Mouse (Mus musculus): ENCODE measurements around the gene Ahcy. TPM values are rescaled to one million over a fixed set of nuclear protein-coding genes. Genes with fewer than 3 reads are reported as not detected.

Ahcy gene
- polyA plus RNA-seq, 1 experiment from 2014 or later = 30.9 TPM

DNA sequence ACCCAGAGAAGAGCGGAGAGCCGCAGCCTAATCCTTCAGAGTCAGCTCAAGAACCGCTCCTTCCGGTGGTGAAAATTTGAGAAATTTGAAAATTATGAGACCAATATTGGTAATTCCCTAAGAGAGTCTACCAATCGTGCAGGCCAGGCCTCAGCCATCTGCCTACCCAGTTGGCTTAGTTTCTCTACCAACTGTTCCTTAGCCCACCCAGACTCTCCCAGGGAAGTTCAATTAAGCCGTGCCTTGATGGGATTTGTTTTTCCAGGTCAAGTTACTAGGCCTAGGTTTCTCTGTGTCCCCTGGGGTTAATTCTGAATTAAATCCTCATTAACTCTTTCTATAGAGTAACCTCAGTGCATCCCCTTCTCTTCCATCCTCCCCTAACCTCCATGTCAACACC lies 61.3 kb downstream of the Ahcy start:
- Histone ChIP-seq H3K4me3 (replicated peaks) (no peak overlapping the region), H3K9me3 (replicated peaks) (no peaks in the 10 kb centered on the region), H3K9ac (replicated peaks) (no peak overlapping the region), H3K4me2 (no peak overlapping the region), H3K4me1 (no peaks in the 10 kb centered on the region), H3K36me3 (no peaks in the 10 kb centered on the region), H3K27me3 (replicated peaks) (no peaks in the 10 kb centered on the region), H3K27ac (replicated peaks) (no peak overlapping the region)
- ATAC-seq (ENCODE audit: low FRiP score) = no peak
- 84% methylated on average over 6 of the region's 6 CpGs for WGBS

DNA sequence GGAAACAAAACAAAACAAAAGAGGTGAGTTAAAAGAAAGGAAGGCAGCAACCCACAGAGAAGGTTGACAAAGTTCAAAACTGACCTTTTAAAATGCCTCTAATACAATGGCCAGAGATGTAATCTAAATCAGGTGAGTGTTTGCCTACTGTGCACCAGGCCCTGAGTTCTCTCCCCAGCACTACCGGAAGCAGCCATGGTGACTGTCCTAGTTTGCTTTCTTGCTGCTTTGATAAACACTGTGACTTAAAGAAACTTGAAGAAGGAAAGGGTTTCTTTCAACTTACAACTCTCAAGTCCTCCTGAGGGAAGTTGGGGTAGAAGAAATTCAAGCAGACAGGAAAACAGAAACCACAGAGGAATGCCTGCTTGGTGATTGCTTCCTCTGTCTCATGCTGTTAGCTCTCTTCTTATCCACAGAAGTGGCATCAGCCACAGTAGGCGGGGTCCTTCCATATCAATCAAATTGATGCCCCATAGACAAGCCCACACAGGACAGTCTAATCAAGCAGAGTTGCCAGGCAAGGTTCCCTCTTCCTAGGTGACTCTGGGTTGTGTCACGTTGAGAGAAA lies 63.1 kb downstream of the Ahcy start:
- H3K4me3 ChIP-seq (replicated peaks) = no peak overlapping the region
- no peak overlapping the region for H3K27ac ChIP-seq (replicated peaks)
- H3K9ac ChIP-seq (replicated peaks) = no peak overlapping the region
- whole genome bisulfite sequencing = 57% methylated on average over 3 of the region's 3 CpGs
- no peak overlapping the region for H3K4me2 ChIP-seq
- H3K4me1 ChIP-seq = no peaks in the 10 kb centered on the region
- no peaks in the 10 kb centered on the region for H3K9me3 ChIP-seq (replicated peaks)
- no peaks in the 10 kb centered on the region for H3K36me3 ChIP-seq
- H3K27me3 ChIP-seq (replicated peaks) = no peaks in the 10 kb centered on the region
- ATAC-seq (ENCODE audit: low FRiP score) = no peak

Other genes with a start within 250 kb of the Ahcy start
- 70.2 and 71.1 TPM in 2 replicates for gene Eif2s2, start 181.6 kb downstream of the Ahcy start, polyA plus RNA-seq (2015; fragmentation: Nextera tagmentation; extraction: Ambion mirVana)
- gene Gm14226, start 56.2 kb downstream of the Ahcy start, polyA plus RNA-seq (2015; fragmentation: Nextera tagmentation; extraction: Ambion mirVana) = 0.29 and 0.47 TPM in 2 replicates
- 41.2 and 44.4 TPM in 2 replicates for gene Itch, start 59.0 kb upstream of the Ahcy start, polyA plus RNA-seq (2015; fragmentation: Nextera tagmentation; extraction: Ambion mirVana)
- 675 and 765 TPM in 2 replicates for gene Dynlrb1, start 162.0 kb upstream of the Ahcy start, polyA plus RNA-seq (2015; fragmentation: Nextera tagmentation; extraction: Ambion mirVana)
- gene Map1lc3a, start 201.8 kb upstream of the Ahcy start, polyA plus RNA-seq (2015; fragmentation: Nextera tagmentation; extraction: Ambion mirVana) = 588 and 743 TPM in 2 replicates

Data from neural tube, embryonic 15.5 days (tissue).